Mouse (Mus musculus) ovary, postnatal 14 days (tissue): ENCODE measurements at regions not wholly inside any gene's neighbourhood (a gene's known extent, or its start where the extent isn't known, plus 50 kb on each side); places are given as distances from the start of the nearest gene placed in this dataset.

Experiments used
- DNase-seq: peaks from one replicate; pipeline ENCODE4 v3.0.0; 2022; ENCODE audit warnings: low spot score

DNA sequence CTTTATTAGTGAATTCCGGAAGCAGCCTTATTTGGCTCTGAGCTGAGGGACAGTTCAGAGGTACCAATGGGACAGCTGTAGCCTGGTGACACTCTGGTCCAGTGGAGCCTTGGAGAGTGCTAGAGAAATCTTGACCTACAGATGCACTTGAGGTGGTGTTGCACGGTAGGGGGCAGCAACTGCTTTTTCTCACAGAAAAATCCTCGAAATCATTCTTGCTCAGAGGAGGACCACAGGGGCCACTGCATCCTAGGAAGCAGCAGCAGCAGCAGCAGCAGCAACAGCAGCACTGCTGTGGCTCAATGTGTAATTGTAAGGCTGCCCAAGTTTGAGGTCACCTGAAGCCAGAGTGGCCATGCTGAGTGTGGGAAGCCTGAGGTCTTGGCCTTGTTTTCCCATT lies 299.7 kb upstream of the Ppp2r3a start:
- no peak for DNase-seq

DNA sequence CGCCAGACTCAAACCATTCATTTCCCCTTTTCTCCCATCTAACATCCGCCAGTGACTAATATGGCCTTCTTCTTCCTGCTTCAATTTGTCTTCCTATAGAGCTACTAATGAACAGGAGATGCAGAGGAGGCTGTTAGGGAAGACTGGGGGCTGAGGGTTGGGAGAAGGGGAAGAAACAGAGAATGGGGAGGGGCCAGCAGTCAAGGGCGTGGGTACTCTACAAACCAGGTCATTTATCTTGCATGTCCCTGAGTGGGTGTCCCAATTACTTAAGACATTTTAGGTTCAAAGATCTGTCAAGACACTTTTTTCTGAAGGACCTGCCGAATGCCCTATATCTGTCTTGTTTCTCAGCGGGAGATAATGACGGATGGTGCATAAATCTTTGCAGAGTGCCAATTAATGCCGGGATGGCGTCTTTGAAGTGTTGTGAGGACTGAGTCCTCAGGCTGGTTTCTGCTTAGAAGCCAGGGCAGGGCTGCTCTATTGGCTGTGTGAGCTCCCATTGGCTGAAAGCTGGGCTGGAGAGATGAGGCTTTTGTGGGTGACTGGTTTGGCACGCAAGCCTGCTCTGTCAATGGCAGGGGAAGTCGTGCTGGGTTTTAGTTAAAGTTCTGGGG lies 294.7 kb upstream of the Ppp2r3a start:
- no peak for DNase-seq

GRCm38 (mm10) chr9:101518137-101518536 lies 266.5 kb upstream of the Ppp2r3a start:
- DNase-seq = no peak

- no peak for DNase-seq
Observed at GRCm38 (mm10) chr9:101510807-101511206, 259.2 kb upstream of the Ppp2r3a start.

DNA sequence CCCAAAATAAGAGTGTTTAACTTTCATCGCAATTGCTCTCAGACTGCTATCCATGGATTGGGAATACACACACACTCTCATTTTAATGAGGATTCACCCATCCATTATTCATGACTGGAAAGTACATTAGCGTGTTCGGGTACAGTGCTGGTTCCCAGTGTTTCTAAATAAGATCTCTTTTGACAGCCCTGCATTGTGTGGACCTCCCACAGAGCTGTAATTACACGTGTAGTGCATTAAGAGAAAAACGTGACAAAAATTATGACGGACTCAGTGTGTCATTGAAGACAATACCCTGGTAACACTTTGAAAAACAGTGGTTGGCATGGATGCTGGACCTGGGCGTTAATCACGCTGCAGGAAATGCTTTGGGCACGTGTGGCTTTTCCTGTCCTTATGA lies 257.6 kb upstream of the Ppp2r3a start:
- no peak for DNase-seq

DNA sequence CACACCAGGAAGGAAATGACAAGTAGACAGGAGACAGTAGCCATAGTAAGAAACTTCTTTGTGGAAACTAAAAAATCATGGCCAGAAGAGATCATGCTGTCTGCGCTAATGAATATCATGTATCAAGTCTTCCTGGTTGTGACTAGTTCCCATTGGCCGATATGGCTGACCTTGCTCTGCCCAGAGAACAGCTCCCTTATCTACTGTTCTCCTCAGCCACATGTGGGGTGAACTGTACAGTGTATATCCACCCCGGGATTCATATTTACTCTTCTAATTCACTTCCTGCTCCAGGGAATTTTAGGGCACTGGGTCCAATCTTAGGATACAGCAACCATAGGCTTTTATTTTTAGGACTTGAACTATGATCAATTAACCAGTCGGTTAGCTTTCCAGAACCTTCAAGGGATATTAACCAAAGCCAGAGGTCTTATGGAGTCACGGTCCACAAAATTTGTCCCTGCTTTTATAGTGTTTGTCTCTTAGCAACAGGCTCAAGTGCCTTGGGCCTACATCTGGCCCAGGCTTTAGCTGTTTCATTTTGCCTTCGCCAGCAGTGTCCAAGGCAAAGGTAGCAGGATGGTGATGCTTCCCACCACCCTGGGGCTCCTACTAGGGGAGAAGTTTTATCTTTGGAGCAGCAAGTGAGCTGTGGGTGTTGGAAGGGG lies 255.6 kb upstream of the Ppp2r3a start:
- no peak for DNase-seq

- DNase-seq = no peak
Observed at GRCm38 (mm10) chr9:101501706-101502465, 250.3 kb upstream of the Ppp2r3a start.

DNA sequence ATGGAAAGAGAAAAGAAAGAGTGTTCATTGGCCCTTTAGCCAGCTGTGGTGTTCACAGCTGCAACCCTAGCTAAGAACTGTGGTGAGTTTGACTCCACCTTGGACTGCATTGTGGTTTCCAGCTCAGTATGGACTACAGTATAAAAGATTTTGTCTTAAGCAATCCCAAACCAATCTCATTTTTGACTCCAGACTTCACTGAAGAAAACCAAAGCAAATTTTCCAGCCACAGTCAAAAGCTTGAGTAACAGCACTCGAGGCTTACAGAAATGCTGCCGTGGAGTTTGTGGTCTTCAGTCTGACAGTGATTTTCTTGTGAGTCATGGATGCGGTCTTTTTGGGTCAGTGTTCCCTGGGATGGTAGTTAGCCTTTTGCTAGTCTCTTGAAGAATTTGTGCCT lies 249.4 kb upstream of the Ppp2r3a start:
- no peak for DNase-seq

GRCm38 (mm10) chr9:101498721-101499120 lies 247.1 kb upstream of the Ppp2r3a start:
- DNase-seq = no peak

DNA sequence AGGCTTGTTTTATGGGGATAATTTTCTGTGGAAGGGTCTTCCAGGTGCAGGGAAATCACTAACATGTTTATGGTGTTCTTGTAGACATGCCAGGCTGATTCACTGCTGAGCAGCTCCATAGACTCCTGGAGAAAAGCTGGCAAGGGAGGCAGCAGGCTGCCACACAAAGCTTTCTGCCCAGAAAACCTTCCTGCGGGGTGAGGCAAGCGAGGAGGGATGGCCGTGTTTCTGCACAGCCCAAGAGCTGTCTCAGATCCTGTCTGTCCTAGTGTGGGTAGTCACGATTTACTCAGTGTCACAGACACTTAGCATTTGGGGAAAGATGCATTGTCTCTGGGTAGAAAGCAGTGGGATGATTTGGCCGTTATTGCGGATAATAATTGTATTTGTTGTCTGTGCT lies 244.2 kb upstream of the Ppp2r3a start:
- no peak for DNase-seq

GRCm38 (mm10) chr9:101489013-101489412 lies 237.4 kb upstream of the Ppp2r3a start:
- no peak for DNase-seq

- DNase-seq = no peak
Observed at GRCm38 (mm10) chr9:101476223-101476622, 224.6 kb upstream of the Ppp2r3a start.

GRCm38 (mm10) chr9:101473074-101473461 lies 221.5 kb upstream of the Ppp2r3a start:
- no peak for DNase-seq

GRCm38 (mm10) chr9:101472101-101473073 lies 220.8 kb upstream of the Ppp2r3a start:
- DNase-seq = peak; percentile 11

DNA sequence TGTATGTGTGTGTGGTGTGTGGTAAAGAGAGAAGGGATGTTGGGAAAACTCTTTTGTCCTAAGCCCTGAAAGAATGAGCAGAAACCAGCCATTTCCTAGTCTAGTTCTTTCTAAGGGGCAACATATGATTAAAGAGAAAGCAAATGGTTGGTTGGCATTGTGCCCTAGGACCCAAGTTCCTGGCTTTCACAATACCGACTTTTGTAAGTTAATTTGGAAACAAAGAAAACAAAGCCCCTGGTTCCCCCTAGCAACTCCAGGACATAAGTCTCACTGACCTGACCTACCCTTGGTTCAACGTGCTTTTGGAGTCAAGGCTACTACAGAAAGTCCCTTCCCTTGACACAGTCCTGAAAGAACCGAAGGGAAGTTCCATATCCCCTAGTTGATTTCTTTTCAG lies 220.1 kb upstream of the Ppp2r3a start:
- DNase-seq = no peak

GRCm38 (mm10) chr9:101469756-101470155 lies 218.2 kb upstream of the Ppp2r3a start:
- no peak for DNase-seq

GRCm38 (mm10) chr9:101464727-101465427 lies 213.3 kb upstream of the Ppp2r3a start:
- DNase-seq = no peak

DNA sequence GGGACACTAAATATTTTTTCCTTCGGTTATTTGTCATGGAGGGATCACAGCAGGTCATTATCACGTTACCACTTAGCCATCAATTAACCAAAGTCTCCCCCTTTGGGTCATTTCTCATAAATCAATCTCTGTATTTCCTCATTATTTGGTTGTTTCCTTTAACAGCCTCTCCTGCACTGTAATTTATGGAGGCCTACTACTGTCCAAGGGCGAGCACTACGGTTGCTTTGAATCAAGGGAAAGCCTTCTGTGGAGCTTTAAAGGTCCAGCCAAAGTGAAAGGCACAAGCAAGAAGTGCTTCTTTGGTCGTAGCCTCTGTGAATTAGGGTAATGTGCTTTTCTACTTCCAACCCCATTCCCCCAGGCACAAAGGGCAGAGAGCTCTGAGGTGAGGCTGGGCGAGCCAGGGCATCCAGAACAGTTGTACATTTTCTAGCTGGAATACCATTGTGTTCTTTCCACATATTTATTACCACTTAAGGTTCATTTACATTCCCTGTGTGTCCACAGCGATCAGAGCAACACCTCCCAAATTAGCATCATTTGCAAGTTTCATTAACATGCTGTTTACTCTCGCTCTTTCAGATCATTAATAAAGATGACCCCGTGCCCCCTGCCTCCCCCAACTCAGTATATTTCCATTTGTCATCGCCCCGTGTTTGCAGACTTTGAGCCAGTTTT lies 207.5 kb upstream of the Ppp2r3a start:
- DNase-seq = no peak

- DNase-seq = no peak
Observed at GRCm38 (mm10) chr9:101458306-101458946, 206.8 kb upstream of the Ppp2r3a start.

GRCm38 (mm10) chr9:101446316-101446715 lies 194.7 kb upstream of the Ppp2r3a start:
- no peak for DNase-seq
